Mouse (Mus musculus): ENCODE data around the gene Atp12a.

GRCm38 (mm10) chr14:56349541-56349940 lies 15.3 kb upstream of the Atp12a start:
- TF ChIP-seq CTCF (IDR thresholded peaks at IDR 0.05; ENCODE audit: extremely low read depth, insufficient read depth, low read length) (no peak), POLR2A (IDR thresholded peaks at IDR 0.05; ENCODE audit: extremely low read depth, insufficient read depth, low read length) (no peak)

All from cortical plate, adult 2 months (tissue).